Mouse (Mus musculus): ENCODE results near the gene Foxe1.

DNA sequence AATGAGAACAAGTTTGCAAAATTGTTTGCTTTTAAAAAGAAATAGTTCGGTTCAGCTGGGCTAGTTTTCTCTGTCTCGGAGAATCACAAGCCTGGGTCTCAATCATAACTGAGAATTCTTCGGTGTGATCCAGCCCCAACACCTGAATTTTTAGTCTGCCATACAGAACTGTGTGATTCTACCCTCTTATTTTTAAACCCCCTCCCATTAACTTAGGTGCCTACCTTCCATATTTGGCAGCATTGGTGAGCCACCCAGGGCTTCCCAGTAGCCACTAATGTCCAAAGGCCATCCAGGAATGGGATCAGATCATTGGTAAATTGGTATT is 2.3 kb downstream of the Foxe1 start:
- TF ChIP-seq FLI1 (IDR thresholded peaks at IDR 0.05; ENCODE audit: low read length) (no peak), GATA1 (IDR thresholded peaks at IDR 0.05; ENCODE audit: borderline replicate concordance, low read length) (no peak)
